ENCODE assay signal across 20 mouse cellular contexts in genomic region chr13:45973972-45974490, GRCm38 (mm10). TPM values are rescaled to one million over a fixed set of nuclear protein-coding genes. Genes with fewer than 3 reads are reported as not detected.
DNase-seq lines count a peak whose midpoint lies in the region; ATAC-seq and TF ChIP-seq lines count a peak whose summit lies in the region.
"Had no signal": no experiment of that assay in that cellular context is flagged by ENCODE, and none has a peak within 500 bp of the region (broad histone marks: within the 10 kb centered on the region; RNA-seq: fewer than 3 reads in every experiment).

No protein-coding gene starts in this region.

- no peak overlapping the region for H3K4me2 ChIP-seq in kidney, postnatal 0 days (ENCODE audit: low read length)
- 0 out of 2 replicates have a peak overlapping the region, but pooled peaks have one; percentile 32 for H3K4me2 ChIP-seq in embryonic facial prominence, embryonic 14.5 days (ENCODE audit: low read depth, low read length)
- H3K4me2 ChIP-seq: forebrain, embryonic 12.5 days; heart, embryonic 11.5 days; hindbrain, embryonic 14.5 days; liver, embryonic 12.5 days; stomach, embryonic 15.5 days had no signal

- ATAC-seq in kidney, postnatal 0 days (replicated peaks; ENCODE audit: low FRiP score, low read depth) = no peak
- no peak for ATAC-seq in embryonic facial prominence, embryonic 14.5 days (ENCODE audit: low read depth)
- ATAC-seq: activated CD4-positive, CD25-positive, alpha-beta regulatory T cell, adult 4 months; inflammation-experienced regulatory T-cells, adult 6 months; liver, embryonic 12.5 days had no signal

- no peaks in the 10 kb centered on the region for H3K4me1 ChIP-seq in kidney, postnatal 0 days (replicated peaks; ENCODE audit: insufficient read depth, low read length)
- peaks cover 2 to 3% of the 10 kb centered on the region in 2 experiments; a peak in 1 of 4 replicates for H3K4me1 ChIP-seq in ES-E14 (ENCODE audit: control insufficient read depth in 2 of 2, insufficient read depth in 2 of 2, low read length in 2 of 2, poor library complexity in 1 of 2)
- peaks cover 10% of the 10 kb centered on the region for H3K4me1 ChIP-seq in embryonic facial prominence, embryonic 14.5 days (ENCODE audit: control insufficient read depth, insufficient read depth, low read length)
- H3K4me1 ChIP-seq: liver, embryonic 12.5 days; stomach, embryonic 15.5 days had no signal

- 44% methylated on average over 7 of the region's 7 CpGs for WGBS in kidney, postnatal 0 days
- 31% methylated on average over 7 of the region's 7 CpGs for WGBS in embryonic facial prominence, embryonic 14.5 days

- H3K9me3 ChIP-seq in kidney, postnatal 0 days (replicated peaks; ENCODE audit: low read length) = no peaks in the 10 kb centered on the region
- no peaks in the 10 kb centered on the region for H3K9me3 ChIP-seq in ES-E14 (ENCODE audit: control insufficient read depth, insufficient read depth, low read depth, low read length)
- no peaks in the 10 kb centered on the region for H3K9me3 ChIP-seq in embryonic facial prominence, embryonic 14.5 days (ENCODE audit: control insufficient read depth, low read length)
- H3K9me3 ChIP-seq: forebrain, embryonic 12.5 days; liver, embryonic 12.5 days; stomach, embryonic 15.5 days had no signal

- no peak overlapping the region for H3K9ac ChIP-seq in kidney, postnatal 0 days (ENCODE audit: low read depth, low read length)
- no peak overlapping the region for H3K9ac ChIP-seq in ES-E14 (ENCODE audit: insufficient read depth, low read depth, low read length, poor library complexity, severe bottlenecking)
- no peak overlapping the region for H3K9ac ChIP-seq in embryonic facial prominence, embryonic 14.5 days (ENCODE audit: low read depth, low read length)
- H3K9ac ChIP-seq: forebrain, embryonic 12.5 days; hindbrain, embryonic 14.5 days; liver, embryonic 12.5 days; stomach, embryonic 15.5 days had no signal

- no peaks in the 10 kb centered on the region for H3K36me3 ChIP-seq in kidney, postnatal 0 days (ENCODE audit: insufficient read depth, low read length)
- H3K36me3 ChIP-seq in ES-E14 (ENCODE audit: control insufficient read depth, insufficient read depth, low read length, poor library complexity, severe bottlenecking) = no peaks in the 10 kb centered on the region
- H3K36me3 ChIP-seq in embryonic facial prominence, embryonic 14.5 days (ENCODE audit: control insufficient read depth, insufficient read depth, low read length) = no peaks in the 10 kb centered on the region
- H3K36me3 ChIP-seq: forebrain, embryonic 12.5 days; liver, embryonic 12.5 days; stomach, embryonic 15.5 days had no signal

- H3K27me3 ChIP-seq in kidney, postnatal 0 days (ENCODE audit: insufficient read depth, low read length) = no peaks in the 10 kb centered on the region
- H3K27me3 ChIP-seq in embryonic facial prominence, embryonic 14.5 days (replicated peaks; ENCODE audit: control insufficient read depth, insufficient read depth, low read length) = no peaks in the 10 kb centered on the region
- H3K27me3 ChIP-seq: stomach, embryonic 15.5 days had no signal

- no peak for TF ChIP-seq CTCF in kidney, postnatal 0 days (IDR thresholded peaks at IDR 0.05; ENCODE audit: low read depth)

- H3K4me3 ChIP-seq in kidney, postnatal 0 days (replicated peaks; ENCODE audit: low read depth, low read length) = no peak overlapping the region
- no peak overlapping the region for H3K4me3 ChIP-seq in ES-E14 (ENCODE audit: insufficient read depth in 1 of 2, low read depth in 1 of 2, low read length in 2 of 2, poor library complexity in 1 of 2, severe bottlenecking in 1 of 2)
- no peak overlapping the region for H3K4me3 ChIP-seq in embryonic facial prominence, embryonic 14.5 days (ENCODE audit: low read depth, low read length)
- H3K4me3 ChIP-seq: erythroblast, embryonic 14.5 days; forebrain, embryonic 12.5 days; liver, embryonic 12.5 days; stomach, embryonic 15.5 days had no signal

- H3K27ac ChIP-seq in kidney, postnatal 0 days = 0 out of 2 replicates have a peak overlapping the region, but pooled peaks have one; percentile 6
- no peak overlapping the region for H3K27ac ChIP-seq in ES-E14 (ENCODE audit: insufficient read depth, low read depth, low read length, poor library complexity, severe bottlenecking)
- no peak overlapping the region for H3K27ac ChIP-seq in embryonic facial prominence, embryonic 14.5 days (replicated peaks; ENCODE audit: low read depth, low read length)
- H3K27ac ChIP-seq: forebrain, embryonic 12.5 days; hindbrain, embryonic 14.5 days; liver, embryonic 12.5 days; stomach, embryonic 15.5 days had no signal

- in situ Hi-C loops in ES-E14 (cut with MboI; ENCODE audit: low sequenced_read_pairs in 2 of 2, unreplicated experiment in 2 of 2) = no loop called here

- DNase-seq in heart, adult 11 months = peak; percentile 94
- DNase-seq in heart, adult 9 months (ENCODE audit: low spot score in 2 of 2) = no peak
- DNase-seq in kidney, postnatal 0 days (ENCODE audit: low spot score) = no peak
- no peak for DNase-seq in kidney, adult 8-10 months
- DNase-seq in ES-E14 (ENCODE audit: low read depth, low spot score) = no peak
- DNase-seq in embryonic facial prominence, embryonic 14.5 days (ENCODE audit: low spot score) = no peak
- DNase-seq in spleen, postnatal 4 days (ENCODE audit: low spot score in 2 of 2) = no peak
- DNase-seq: cerebellum, adult 11-12 months; gastrocnemius, postnatal 25 days; kidney, adult 18-20 months; midbrain, embryonic 14.5 days; thymus, postnatal 25 days had no signal

TF ChIP-seq in ES-E14, 5 proteins besides CTCF, POLR2A, EP300 and RAD21:
- TF ChIP-seq CHD2 (IDR thresholded peaks at IDR 0.05; ENCODE audit: low read depth, low read length) (no peak), MAFK (IDR thresholded peaks at IDR 0.05; ENCODE audit: insufficient read depth, low read depth, low read length) (no peak), ZNF384 (IDR thresholded peaks at IDR 0.05; ENCODE audit: low read depth, low read length) (peak; percentile 73), HCFC1 (IDR thresholded peaks at IDR 0.05; ENCODE audit: borderline replicate concordance, insufficient read depth, low read length) (no peak)

RNA-seq across cellular contexts. Expression of gene Atxn1, which starts 9.2 kb away (rescaled TPM):
- 6.8 and 9.4 TPM in 2 replicates for polyA plus RNA-seq in kidney, postnatal 0 days (2015; fragmentation: Nextera tagmentation; extraction: Ambion mirVana)
- 3.5 and 7.8 TPM in 2 replicates for total RNA-seq in ES-E14 (2012; rRNA removed)
- 3.6 and 3.8 TPM in 2 replicates for polyA plus RNA-seq in embryonic facial prominence, embryonic 14.5 days (2014; fragmentation: Nextera tagmentation; extraction: Ambion mirVana)
